Mouse (Mus musculus): ENCODE data around the gene Oma1. TPM values are rescaled to one million over a fixed set of nuclear protein-coding genes. Genes with fewer than 3 reads are reported as not detected.

The Oma1 gene
- polyA plus RNA-seq, 1 experiment from 2014 or later: 18.6 TPM

- H3K27ac ChIP-seq (ENCODE audit: low read depth): no peak overlapping the region
- no peak overlapping the region for H3K4me2 ChIP-seq (ENCODE audit: low read length)
- no peaks in the 10 kb centered on the region for H3K36me3 ChIP-seq (ENCODE audit: control insufficient read depth, insufficient read depth, low read length)
- no peaks in the 10 kb centered on the region for H3K27me3 ChIP-seq (replicated peaks; ENCODE audit: control insufficient read depth, insufficient read depth, low read length)
- DNase-seq (ENCODE audit: low spot score): no peak
- WGBS: 58% methylated on average over 3 of the region's 3 CpGs
- H3K9me3 ChIP-seq (ENCODE audit: control insufficient read depth, low read length): no peaks in the 10 kb centered on the region
- H3K4me1 ChIP-seq (replicated peaks; ENCODE audit: control insufficient read depth, insufficient read depth, low read length): no peaks in the 10 kb centered on the region
- ATAC-seq (replicated peaks; ENCODE audit: low FRiP score, low TSS enrichment, low read depth): no peak
- H3K4me3 ChIP-seq (ENCODE audit: low read depth, low read length): no peak overlapping the region
- H3K9ac ChIP-seq (ENCODE audit: low read length): no peak overlapping the region
These were observed 91.7 kb downstream of the Oma1 start for GRCm38 (mm10) chr4:103405321-103405720.

DNA sequence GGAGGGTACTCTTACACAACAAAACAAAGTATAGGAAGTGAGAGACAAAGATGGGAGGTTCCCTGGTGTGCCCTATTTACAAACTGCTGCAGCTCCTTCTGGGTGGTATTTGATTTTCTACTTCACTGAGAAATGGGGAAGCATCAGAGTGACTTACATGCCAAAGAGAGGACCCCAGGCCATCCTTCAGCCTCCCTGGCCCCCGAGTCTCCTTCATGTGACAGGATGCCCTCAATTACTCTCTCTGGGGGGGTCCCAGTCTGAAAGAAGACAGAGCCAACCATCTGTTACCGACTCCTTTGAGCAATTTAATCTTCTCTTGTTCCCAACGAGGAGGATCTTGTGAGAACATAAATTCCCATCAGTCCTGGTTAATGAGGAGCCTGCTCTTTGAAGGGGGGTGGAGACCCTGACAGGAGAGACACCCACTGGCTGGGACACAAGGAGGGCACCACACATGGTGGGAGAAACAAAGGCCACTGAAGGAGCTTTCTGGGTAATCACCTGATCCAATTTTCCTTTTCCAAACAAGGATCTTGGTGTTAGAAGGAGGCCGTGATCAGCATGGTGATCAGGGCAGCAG is 96.7 kb downstream of the Oma1 start:
- WGBS: 25% methylated on average over 4 of the region's 4 CpGs
- no peaks in the 10 kb centered on the region for H3K36me3 ChIP-seq (ENCODE audit: control insufficient read depth, insufficient read depth, low read length)
- DNase-seq (ENCODE audit: low spot score) (no peak), ATAC-seq (replicated peaks; ENCODE audit: low FRiP score, low TSS enrichment, low read depth) (no peak)
- H3K9me3 ChIP-seq (ENCODE audit: control insufficient read depth, low read length): no peaks in the 10 kb centered on the region
- H3K9ac ChIP-seq (ENCODE audit: low read length): no peak overlapping the region
- H3K27ac ChIP-seq (ENCODE audit: low read depth): no peak overlapping the region
- no peak overlapping the region for H3K4me2 ChIP-seq (ENCODE audit: low read length)
- no peak overlapping the region for H3K4me3 ChIP-seq (ENCODE audit: low read depth, low read length)
- no peaks in the 10 kb centered on the region for H3K27me3 ChIP-seq (replicated peaks; ENCODE audit: control insufficient read depth, insufficient read depth, low read length)
- no peaks in the 10 kb centered on the region for H3K4me1 ChIP-seq (replicated peaks; ENCODE audit: control insufficient read depth, insufficient read depth, low read length)

Other genes starting within 250 kb of the Oma1 start
- 39.9 and 40.3 TPM in 2 replicates for gene Mier1, start 199.4 kb upstream of the Oma1 start, polyA plus RNA-seq (2014; fragmentation: Nextera tagmentation; extraction: Ambion mirVana)
- 2.0 TPM in 2 replicates for gene Wdr78, start 199.3 kb upstream of the Oma1 start, polyA plus RNA-seq (2014; fragmentation: Nextera tagmentation; extraction: Ambion mirVana)
- 9.4 and 9.7 TPM in 2 replicates for gene Slc35d1, start 98.6 kb upstream of the Oma1 start, polyA plus RNA-seq (2014; fragmentation: Nextera tagmentation; extraction: Ambion mirVana)
- gene 4921539E11Rik, start 22.9 kb upstream of the Oma1 start, polyA plus RNA-seq (2014; fragmentation: Nextera tagmentation; extraction: Ambion mirVana): not detected in 2 replicates